Mouse (Mus musculus) embryonic fibroblast, embryonic 13.5 days (primary cell): Measurements from ENCODE around the gene Zfp536. TPM values are rescaled to one million over a fixed set of nuclear protein-coding genes. Genes with fewer than 3 reads are reported as not detected.

Experiments
- H3K27ac ChIP-seq: 2 replicates; pipeline ENCODE4 v1.5.1; 2012; ENCODE audit warnings: low read length, control low read depth, inconsistent platforms; ENCODE audit not compliant: insufficient read depth
- H3K4me1 ChIP-seq: 2 replicates; pipeline ENCODE4 v1.6.1; 2011; ENCODE audit warnings: low read length; ENCODE audit not compliant: control insufficient read depth, insufficient read depth
- H3K4me3 ChIP-seq: 2 replicates; pipeline ENCODE4 v1.5.1; 2011; ENCODE audit warnings: mild to moderate bottlenecking, control low read depth, low read length; ENCODE audit not compliant: insufficient read depth
- CTCF ChIP-seq: IDR thresholded peaks from 2 replicates; pipeline ENCODE4 v1.5.1; 2011; ENCODE audit warnings: mild to moderate bottlenecking, control low read depth, low read length, moderate library complexity, borderline replicate concordance; ENCODE audit not compliant: insufficient read depth
- POLR2A ChIP-seq: IDR thresholded peaks from 2 replicates; pipeline ENCODE4 v1.6.1; 2011; ENCODE audit warnings: low read depth, mild to moderate bottlenecking, control low read depth, low read length, moderate library complexity
- polyA plus RNA-seq: library from polyadenylated mRNA; stranded (reverse); fragments of >200 nt; gene quantifications from 2 replicates; pipeline ENCODE4 v1.2.4, GENCODE M21; 2011; ENCODE audit warnings: low read depth; ENCODE audit not compliant: missing spikeins, insufficient read length

The Zfp536 gene
- polyA plus RNA-seq, 1 experiment = 1.4 TPM

DNA sequence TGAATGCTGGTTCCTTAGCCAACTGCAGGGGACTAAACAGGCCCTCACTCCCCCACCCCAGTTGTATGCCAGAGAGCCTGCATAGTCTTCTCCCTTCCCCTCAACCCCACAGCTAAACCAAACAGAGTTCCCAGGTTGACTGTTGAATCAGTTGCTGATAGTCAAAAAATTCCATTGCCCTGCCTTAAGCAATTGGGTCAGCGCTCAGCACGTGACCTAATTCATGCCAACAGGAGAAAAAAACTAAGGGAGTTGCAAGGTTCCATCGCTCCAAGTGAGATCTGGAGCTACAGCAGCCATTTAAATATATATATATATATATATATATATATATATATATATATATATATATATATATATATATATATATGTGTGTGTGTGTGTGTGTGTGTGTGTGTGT lies 192.2 kb downstream of the Zfp536 start:
- TF ChIP-seq CTCF = no peak
- TF ChIP-seq POLR2A = no peak
- no peak overlapping the region for H3K4me3 ChIP-seq
- no peak overlapping the region for H3K27ac ChIP-seq
- H3K4me1 ChIP-seq = peaks cover 2% of the 10 kb centered on the region

DNA sequence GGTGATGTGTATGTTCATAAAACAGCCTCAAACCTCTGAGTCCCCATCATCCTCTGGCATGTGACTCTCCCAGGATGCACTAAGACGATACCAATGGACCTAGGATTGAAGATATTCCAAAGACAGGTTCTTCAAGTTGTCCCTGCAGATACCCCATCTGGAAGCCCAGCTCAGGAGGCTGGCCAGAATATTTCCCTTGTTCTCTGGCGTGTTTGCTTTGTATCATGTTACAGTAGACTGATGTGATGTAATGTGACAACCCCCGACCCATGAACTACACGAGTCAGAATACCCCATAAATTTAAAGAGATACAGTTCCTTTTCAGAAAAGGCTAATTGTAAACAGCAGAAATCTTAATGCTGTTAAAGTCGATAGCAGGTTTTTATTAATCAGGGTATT lies 192.9 kb downstream of the Zfp536 start:
- TF ChIP-seq POLR2A (no peak), CTCF (no peak)
- H3K4me3 ChIP-seq = no peak overlapping the region
- H3K27ac ChIP-seq = no peak overlapping the region
- peaks cover 2% of the 10 kb centered on the region for H3K4me1 ChIP-seq

DNA sequence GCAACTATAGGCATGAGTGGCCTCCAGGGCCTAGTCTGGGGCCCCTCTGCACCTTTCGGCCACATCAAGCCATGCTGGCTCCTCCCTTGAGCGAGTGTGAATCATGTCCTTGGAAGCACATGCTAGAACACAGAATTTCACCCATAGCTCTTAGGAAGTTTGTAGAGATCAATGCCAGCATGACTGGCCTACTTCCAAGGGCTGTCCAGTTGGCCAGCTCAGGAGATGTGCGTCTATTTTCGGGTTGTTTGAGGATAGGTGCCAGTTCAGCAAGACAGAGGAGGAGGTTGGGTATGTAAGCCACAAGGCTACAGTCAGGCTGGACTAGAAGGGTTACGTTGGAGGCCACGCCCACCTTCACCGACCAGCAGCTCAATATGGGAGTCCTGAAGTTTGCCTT lies 201.4 kb downstream of the Zfp536 start:
- Histone ChIP-seq H3K4me1 (no peaks in the 10 kb centered on the region), H3K27ac (no peak overlapping the region), H3K4me3 (no peak overlapping the region)
- TF ChIP-seq POLR2A (no peak), CTCF (no peak)

DNA sequence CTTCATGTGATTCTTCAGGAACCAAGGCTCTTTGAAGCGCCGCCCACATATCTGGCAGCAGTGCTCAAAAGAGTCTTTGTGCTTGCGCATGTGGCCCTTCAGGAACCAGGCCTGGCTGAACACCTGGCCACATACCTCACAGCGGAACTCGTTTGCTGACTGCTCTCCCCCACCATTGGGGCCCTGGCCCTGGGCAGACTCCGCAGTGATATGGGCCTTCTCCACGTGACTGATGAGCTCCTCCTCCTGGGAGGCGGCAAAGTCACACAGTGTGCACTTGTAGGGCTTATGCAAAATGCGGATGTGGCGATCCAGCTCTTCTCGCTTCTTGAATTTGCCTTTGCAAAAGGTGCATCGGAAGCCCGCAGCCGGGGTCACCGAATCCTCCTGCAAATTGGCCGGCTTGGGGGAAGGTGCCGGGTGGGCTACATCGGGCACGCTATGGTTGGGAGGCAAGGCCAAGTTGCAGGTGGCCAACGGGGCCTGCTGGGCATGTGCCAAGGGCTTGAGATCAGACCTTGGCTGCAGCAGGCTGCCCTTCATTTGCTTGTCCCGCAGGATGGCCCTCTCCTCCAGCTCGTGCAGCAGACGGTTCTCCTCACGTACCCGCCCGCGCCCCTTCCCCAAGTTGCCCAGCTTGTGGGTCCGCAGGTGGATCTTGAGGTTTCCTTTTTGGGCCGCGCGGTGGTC lies 204.5 kb downstream of the Zfp536 start:
- TF ChIP-seq POLR2A (no peak), CTCF (no peak)
- Histone ChIP-seq H3K4me1 (no peaks in the 10 kb centered on the region), H3K4me3 (no peak overlapping the region), H3K27ac (no peak overlapping the region)

DNA sequence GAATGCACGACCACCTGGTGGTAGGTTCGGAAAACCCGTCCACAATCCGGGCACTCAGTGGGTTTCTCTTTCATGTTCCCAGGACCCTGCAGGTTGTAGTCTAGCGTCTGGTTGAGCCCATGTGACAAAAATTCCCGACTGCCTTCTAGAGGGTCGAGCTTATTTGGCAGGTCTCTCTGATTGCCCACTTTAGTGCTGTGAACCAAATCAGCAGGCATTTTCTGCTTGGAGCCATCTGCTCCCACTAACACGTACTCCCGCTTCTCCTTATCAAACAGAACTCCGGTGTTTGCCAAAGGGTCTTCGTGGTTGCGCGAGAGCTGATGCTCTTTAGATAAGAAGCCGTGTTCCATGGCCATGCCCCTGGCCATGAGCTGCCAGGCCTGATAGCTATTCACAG lies 205.4 kb downstream of the Zfp536 start:
- H3K4me3 ChIP-seq = no peak overlapping the region
- no peak overlapping the region for H3K27ac ChIP-seq
- TF ChIP-seq POLR2A (no peak), CTCF (no peak)
- no peaks in the 10 kb centered on the region for H3K4me1 ChIP-seq

DNA sequence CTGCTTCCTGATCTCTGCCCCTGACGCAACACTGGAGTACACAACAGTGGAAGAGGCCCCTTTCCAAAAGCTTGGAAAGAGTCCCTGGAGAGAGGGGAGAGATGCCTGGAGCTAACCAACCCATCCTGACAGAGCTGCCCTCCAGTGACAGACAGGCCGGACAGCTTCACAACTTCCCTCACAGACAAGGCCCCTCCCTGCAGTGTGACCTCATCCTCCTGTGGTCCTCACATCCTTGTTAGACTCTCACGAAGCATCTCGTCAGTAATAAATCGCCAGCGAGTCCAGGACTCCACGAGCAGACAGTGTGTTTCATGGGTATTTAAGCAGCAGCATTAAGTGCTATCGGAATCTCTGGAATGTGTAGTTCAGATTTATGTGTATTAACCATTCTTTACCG lies 207.4 kb downstream of the Zfp536 start:
- TF ChIP-seq POLR2A (no peak), CTCF (no peak)
- no peak overlapping the region for H3K27ac ChIP-seq
- no peak overlapping the region for H3K4me3 ChIP-seq
- 0 out of 2 replicates have a peak, but pooled peaks cover 4% of the 10 kb centered on the region for H3K4me1 ChIP-seq

DNA sequence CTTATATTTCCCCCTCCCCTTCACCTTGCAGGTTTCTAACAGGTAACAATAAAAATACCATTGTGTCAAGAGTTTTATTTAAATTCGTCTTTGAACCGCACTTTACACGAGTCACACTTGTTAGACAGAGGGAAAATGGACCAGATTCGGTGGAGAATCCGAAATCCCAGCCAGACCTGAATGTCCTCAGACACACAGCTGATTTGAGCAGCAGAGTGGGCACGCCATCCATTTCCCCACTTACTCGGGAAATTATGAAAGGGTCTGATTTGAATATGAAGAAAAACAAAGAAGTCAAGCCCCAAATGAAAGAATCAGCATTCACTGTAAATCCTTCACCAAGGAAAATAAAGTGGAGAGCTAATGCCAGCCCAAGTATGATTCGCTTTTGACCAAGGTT lies 208.1 kb downstream of the Zfp536 start:
- Histone ChIP-seq H3K4me3 (no peak overlapping the region), H3K27ac (no peak overlapping the region), H3K4me1 (0 out of 2 replicates have a peak, but pooled peaks cover 4% of the 10 kb centered on the region)
- TF ChIP-seq POLR2A = no peak
- no peak for TF ChIP-seq CTCF

DNA sequence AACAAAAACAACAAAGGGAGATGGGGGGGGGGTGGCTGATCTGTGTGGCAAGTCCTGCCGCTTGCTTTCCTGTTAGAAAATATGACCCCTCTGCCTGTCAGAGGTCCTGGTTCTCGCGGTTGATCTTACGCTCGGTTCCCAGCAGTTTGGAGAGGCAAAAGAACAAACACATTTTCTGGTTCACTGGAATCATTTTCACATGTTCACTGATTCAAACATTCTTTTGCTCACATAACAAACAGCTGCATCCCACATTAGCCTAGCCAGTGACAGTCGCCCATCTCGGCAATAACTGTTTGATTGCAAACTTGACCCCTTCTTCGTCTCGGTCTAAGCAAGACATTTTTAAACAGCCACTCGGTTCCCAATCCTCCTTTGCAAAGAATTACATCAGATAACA lies 208.8 kb downstream of the Zfp536 start:
- TF ChIP-seq CTCF = no peak
- no peak for TF ChIP-seq POLR2A
- Histone ChIP-seq H3K27ac (no peak overlapping the region), H3K4me1 (0 out of 2 replicates have a peak, but pooled peaks cover 4% of the 10 kb centered on the region), H3K4me3 (no peak overlapping the region)

DNA sequence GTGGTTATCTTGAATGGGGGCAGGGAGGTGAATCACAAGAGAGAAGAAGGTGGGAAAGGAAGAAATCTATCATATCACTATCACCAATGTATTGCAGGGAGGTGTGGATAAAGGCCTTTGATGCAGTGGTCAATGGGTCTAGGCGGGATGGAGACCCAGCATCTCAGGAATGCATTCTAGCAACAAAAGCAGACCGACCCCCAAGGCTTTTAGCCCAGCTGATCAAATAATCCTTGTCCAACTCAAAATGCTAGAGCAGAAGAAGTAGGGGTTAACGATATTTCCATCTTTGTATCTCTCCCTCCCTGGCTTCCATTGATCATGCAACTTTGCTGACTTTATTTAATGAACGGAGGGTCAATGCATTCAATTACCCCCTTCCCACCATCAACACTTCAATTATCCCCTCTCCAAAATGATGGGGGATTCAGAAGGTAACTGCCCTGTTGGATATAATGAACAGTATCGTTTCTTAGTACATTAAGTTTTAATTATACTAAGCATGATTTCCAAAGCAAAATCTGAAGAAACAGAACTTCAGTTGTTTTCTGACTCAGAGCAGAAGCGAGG lies 209.5 kb downstream of the Zfp536 start:
- H3K27ac ChIP-seq = no peak overlapping the region
- 0 out of 2 replicates have a peak, but pooled peaks cover 4% of the 10 kb centered on the region for H3K4me1 ChIP-seq
- H3K4me3 ChIP-seq = no peak overlapping the region
- TF ChIP-seq POLR2A (no peak), CTCF (no peak)

DNA sequence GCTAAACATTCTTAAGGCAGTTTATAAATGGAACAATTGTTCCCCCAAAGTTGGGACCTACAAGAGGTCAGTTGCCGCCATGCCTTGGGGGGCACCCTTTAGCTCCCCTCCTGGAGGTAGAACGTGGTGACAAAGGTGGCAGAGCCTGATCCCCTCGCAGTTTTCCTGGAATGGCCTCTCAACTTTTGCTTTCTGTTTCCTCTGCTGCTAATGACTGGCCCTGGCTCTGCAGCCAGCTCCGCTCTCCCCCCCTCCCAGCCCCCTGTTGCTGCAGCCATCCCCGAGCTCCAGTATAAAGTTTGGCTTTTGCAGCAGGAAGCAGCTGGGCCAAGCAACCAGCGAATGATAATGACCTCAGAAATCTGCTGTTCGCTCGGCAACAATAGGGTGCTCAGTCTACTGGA lies 210.3 kb downstream of the Zfp536 start:
- 0 out of 2 replicates have a peak, but pooled peaks cover 4% of the 10 kb centered on the region for H3K4me1 ChIP-seq
- TF ChIP-seq CTCF (no peak), POLR2A (no peak)
- no peak overlapping the region; the same call in 1 of the 2 replicates for H3K27ac ChIP-seq
- H3K4me3 ChIP-seq = 0 out of 2 replicates have a peak overlapping the region, but pooled peaks have one; percentile 0
